Mouse (Mus musculus): Measurements from ENCODE around the gene Patj.

DNA sequence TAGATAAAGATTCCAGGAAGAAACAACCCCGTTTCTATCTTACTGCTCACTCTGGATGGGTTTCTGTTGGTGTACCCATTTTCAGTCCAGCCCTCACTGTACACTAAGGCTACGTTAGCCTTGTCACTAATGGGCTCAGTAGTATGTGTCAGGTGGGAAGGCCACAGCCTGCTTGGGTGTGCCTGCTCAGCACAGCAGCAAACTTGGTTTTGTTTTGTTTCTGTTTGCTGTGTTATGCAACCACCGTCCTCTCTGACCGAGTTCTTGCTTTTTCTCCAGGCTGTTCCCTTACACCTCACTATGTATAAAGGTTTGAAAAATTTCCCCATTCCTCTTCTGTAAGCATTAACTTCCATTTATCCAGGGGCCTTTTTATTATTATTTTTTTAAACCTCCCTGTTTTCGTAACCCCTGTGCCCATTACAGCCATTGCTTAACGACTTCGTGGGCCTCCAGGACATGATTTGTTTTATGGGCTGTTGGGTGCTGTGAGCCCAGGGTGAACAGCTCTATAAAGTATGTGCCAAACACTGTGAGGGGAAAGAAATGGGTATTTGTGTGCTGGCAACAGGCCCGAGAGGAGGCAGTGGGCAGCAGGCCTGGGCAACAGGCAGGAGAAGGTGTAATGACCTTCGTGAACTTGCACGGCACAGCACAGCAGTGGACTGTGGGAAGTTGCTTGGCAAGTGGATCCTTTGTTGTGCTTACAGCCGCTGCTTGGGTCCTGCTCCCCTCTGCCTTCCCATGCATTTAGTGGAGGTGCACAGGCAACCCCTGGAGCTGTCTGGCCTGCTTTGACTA lies 113.1 kb downstream of the Patj start:
- TF ChIP-seq CTCF (IDR thresholded peaks at IDR 0.05; ENCODE audit: low read depth) (no peak), EP300 (IDR thresholded peaks at IDR 0.05; ENCODE audit: low read depth) (no peak)

All from liver, postnatal 0 days (tissue).